In the genomic region with DNA sequence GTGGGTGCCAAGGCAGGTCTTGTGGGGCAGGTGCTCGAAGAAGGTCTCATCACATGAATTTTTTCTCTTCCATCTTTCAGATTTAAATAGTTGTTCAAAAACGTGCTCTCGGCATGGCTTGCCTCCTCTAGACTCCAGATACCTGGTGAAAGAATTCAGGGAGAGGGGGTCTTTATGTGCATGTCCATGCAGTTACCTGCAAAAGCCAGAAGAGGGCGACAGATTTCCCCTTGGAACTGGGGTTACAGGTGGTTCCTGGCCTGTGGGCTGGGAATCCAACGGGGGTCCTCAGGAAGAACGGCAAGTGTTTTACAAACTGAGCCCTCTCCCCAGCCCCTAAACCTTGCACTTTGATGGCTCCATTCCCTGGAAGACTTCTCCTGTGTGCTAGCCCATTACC, we compare ENCODE assay signal across 14 mouse cellular contexts.
"Had no signal": no experiment of that assay in that cellular context is flagged by ENCODE, and none has a peak within 500 bp of the region (broad histone marks: within the 10 kb centered on the region; RNA-seq: fewer than 3 reads in every experiment).

No protein-coding gene starts in this region.

- H3K4me1 ChIP-seq: kidney, embryonic 15.5 days; limb, embryonic 15.5 days; liver, embryonic 15.5 days; lung, embryonic 15.5 days; midbrain, embryonic 12.5 days; neural tube, embryonic 15.5 days had no signal

- H3K27me3 ChIP-seq: kidney, embryonic 15.5 days; limb, embryonic 15.5 days; liver, embryonic 15.5 days; lung, embryonic 15.5 days; midbrain, embryonic 12.5 days; neural tube, embryonic 15.5 days had no signal

- H3K9me3 ChIP-seq: kidney, embryonic 15.5 days; limb, embryonic 15.5 days; lung, embryonic 15.5 days; midbrain, embryonic 12.5 days; neural tube, embryonic 15.5 days had no signal

- H3K4me3 ChIP-seq: kidney, embryonic 15.5 days; limb, embryonic 15.5 days; liver, embryonic 15.5 days; lung, embryonic 15.5 days; midbrain, embryonic 12.5 days; myocyte; neural tube, embryonic 15.5 days had no signal

- H3K9ac ChIP-seq: kidney, embryonic 15.5 days; limb, embryonic 15.5 days; liver, embryonic 15.5 days; lung, embryonic 15.5 days; midbrain, embryonic 12.5 days; neural tube, embryonic 15.5 days had no signal

- H3K4me2 ChIP-seq: kidney, embryonic 15.5 days; limb, embryonic 15.5 days; liver, embryonic 15.5 days; lung, embryonic 15.5 days; midbrain, embryonic 12.5 days; neural tube, embryonic 15.5 days had no signal

- H3K36me3 ChIP-seq: kidney, embryonic 15.5 days; limb, embryonic 15.5 days; liver, embryonic 15.5 days; lung, embryonic 15.5 days; midbrain, embryonic 12.5 days; neural tube, embryonic 15.5 days had no signal

- DNase-seq: kidney, adult 2 months; kidney, postnatal 36 days; retina, postnatal 1 day; right cerebral cortex, postnatal 4 days; spleen, adult 18-20 months; thymus, postnatal 4 days had no signal

- H3K27ac ChIP-seq: kidney, embryonic 15.5 days; limb, embryonic 15.5 days; liver, embryonic 15.5 days; lung, embryonic 15.5 days; midbrain, embryonic 12.5 days; neural tube, embryonic 15.5 days had no signal

- ATAC-seq: intestine, embryonic 16.5 days had no signal
